Comparison of ENCODE assay signal across 8 mouse cellular contexts in genomic region chr4:43972137-43972591, GRCm38 (mm10). TPM values are rescaled to one million over a fixed set of nuclear protein-coding genes. Genes with fewer than 3 reads are reported as not detected.
DNase-seq lines count a peak whose midpoint lies in the region; ATAC-seq and TF ChIP-seq lines count a peak whose summit lies in the region.

No protein-coding gene starts in this region.

- H3K27me3 ChIP-seq in hindbrain, embryonic 11.5 days (ENCODE audit: control insufficient read depth, insufficient read depth, low read length), result no peaks in the 10 kb centered on the region
- no peaks in the 10 kb centered on the region for H3K27me3 ChIP-seq in limb, embryonic 15.5 days
- no peaks in the 10 kb centered on the region for H3K27me3 ChIP-seq in myocyte (ENCODE audit: control insufficient read depth, insufficient read depth, insufficient read length)

- peak overlapping the region; percentile 65 for H3K27ac ChIP-seq in hindbrain, embryonic 11.5 days (ENCODE audit: low read depth, low read length)
- H3K27ac ChIP-seq in limb, embryonic 15.5 days, result peak overlapping the region; percentile 48

- no peak overlapping the region for H3K4me3 ChIP-seq in hindbrain, embryonic 11.5 days (ENCODE audit: low read depth, low read length)
- no peak overlapping the region for H3K4me3 ChIP-seq in limb, embryonic 15.5 days
- no peak overlapping the region for H3K4me3 ChIP-seq in myocyte

- H3ac ChIP-seq in myocyte (ENCODE audit: control insufficient read depth, insufficient read length), result no peak overlapping the region

- H3K9ac ChIP-seq in hindbrain, embryonic 11.5 days (ENCODE audit: low read depth, low read length), result peak overlapping the region; percentile 16; the same call in 1 of the 2 replicates
- H3K9ac ChIP-seq in limb, embryonic 15.5 days, result no peak overlapping the region

- TF ChIP-seq POLR2A in myocyte (IDR thresholded peaks at IDR 0.05; ENCODE audit: insufficient read length, low read depth), result peak; percentile 59

- ATAC-seq in hindbrain, embryonic 11.5 days (ENCODE audit: low FRiP score), result peak; percentile 66; the same call in 1 of the 2 replicates
- ATAC-seq in limb, embryonic 15.5 days (ENCODE audit: insufficient number of reproducible peaks, low FRiP score, low TSS enrichment, low read depth), result peak; percentile 32

- 2% methylated on average over 8 of the region's 8 CpGs for WGBS in hindbrain, embryonic 11.5 days
- WGBS in limb, embryonic 15.5 days, result 5% methylated on average over 8 of the region's 8 CpGs

- H3K4me1 ChIP-seq in hindbrain, embryonic 11.5 days (replicated peaks; ENCODE audit: control insufficient read depth, insufficient read depth, low read length), result peaks cover 12% of the 10 kb centered on the region
- H3K4me1 ChIP-seq in limb, embryonic 15.5 days, result peaks cover 32% of the 10 kb centered on the region

- H3K36me3 ChIP-seq in hindbrain, embryonic 11.5 days (ENCODE audit: control insufficient read depth, insufficient read depth, low read length), result no peaks in the 10 kb centered on the region
- 0 out of 2 replicates have a peak, but pooled peaks cover 10% of the 10 kb centered on the region for H3K36me3 ChIP-seq in limb, embryonic 15.5 days
- H3K36me3 ChIP-seq in myocyte (ENCODE audit: control insufficient read depth, insufficient read depth), result peaks cover 31% of the 10 kb centered on the region

- DNase-seq in left cerebral cortex, postnatal 4 days, result peak; percentile 14
- DNase-seq in left cerebral cortex, postnatal 36 days (ENCODE audit: low spot score in 2 of 2), result no peak
- peak; percentile 49 for DNase-seq in embryo, embryonic 11.5 days (ENCODE audit: low read depth, low spot score)
- peak; percentile 56 for DNase-seq in hindbrain, embryonic 11.5 days (ENCODE audit: low spot score)
- DNase-seq in cerebellum, postnatal 4 days (ENCODE audit: low spot score in 2 of 2), result no peak
- DNase-seq in cerebellum, postnatal 10 days, result no peak

- no peaks in the 10 kb centered on the region for H3K9me3 ChIP-seq in hindbrain, embryonic 11.5 days (ENCODE audit: control insufficient read depth, low read length)
- no peaks in the 10 kb centered on the region for H3K9me3 ChIP-seq in limb, embryonic 15.5 days

- intact Hi-C loops in left cerebral cortex, postnatal 4 days (cut with DNase I), result no loop called here
- intact Hi-C loops in left cerebral cortex, postnatal 36 days (cut with DNase I), result no loop called here

- H3K79me2 ChIP-seq in myocyte (ENCODE audit: control insufficient read depth, insufficient read depth), result peaks cover 47% of the 10 kb centered on the region

- H3K4me2 ChIP-seq in hindbrain, embryonic 11.5 days (replicated peaks; ENCODE audit: low read depth, low read length), result no peak overlapping the region; the same call in 1 of the 2 replicates
- H3K4me2 ChIP-seq in limb, embryonic 15.5 days, result peak overlapping the region; percentile 32
- peak overlapping the region; percentile 62 for H3K4me2 ChIP-seq in myocyte (ENCODE audit: low read depth)

TF ChIP-seq in myocyte, 11 proteins besides CTCF, POLR2A, EP300 and RAD21:
- TF ChIP-seq E2F4 (IDR thresholded peaks at IDR 0.05; ENCODE audit: insufficient read depth), result no peak
- no peak for TF ChIP-seq REST (IDR thresholded peaks at IDR 0.05; ENCODE audit: insufficient read depth, insufficient read length)
- no peak for TF ChIP-seq TCF3 (IDR thresholded peaks at IDR 0.05; ENCODE audit: insufficient read length, low read depth)
- no peak for TF ChIP-seq TCF12 (IDR thresholded peaks at IDR 0.05; ENCODE audit: insufficient read depth, poor library complexity, severe bottlenecking)
- TF ChIP-seq SRF (IDR thresholded peaks at IDR 0.05; ENCODE audit: control insufficient read depth, insufficient read length, low read depth), result no peak
- no peak for TF ChIP-seq POLR2AphosphoS2 (IDR thresholded peaks at IDR 0.05; ENCODE audit: insufficient read length, low read depth)

RNA-seq across cellular contexts. Expression of gene Ccin, which starts 11.1 kb away (rescaled TPM):
- under 1 TPM in 1 of 2 experiments, not detected in 1; 0.26 TPM for total RNA-seq in left cerebral cortex, postnatal 4 days (2021)
- not detected for total RNA-seq in left cerebral cortex, postnatal 36 days (2021)
- 0.17 TPM in 1 of 2 replicates, not detected in the other for polyA plus RNA-seq in hindbrain, embryonic 11.5 days (2014; fragmentation: Nextera tagmentation; extraction: Ambion mirVana)
- not detected in 2 replicates for polyA plus RNA-seq in limb, embryonic 15.5 days (2015; fragmentation: Nextera tagmentation; extraction: Ambion mirVana)
- 0.22 TPM for polyA plus RNA-seq in myocyte (2012; fragmentation: generic; extraction: Trizol)

RNA-seq across cellular contexts. Expression of gene Glipr2, which starts 15.0 kb away (rescaled TPM):
- total RNA-seq in left cerebral cortex, postnatal 4 days (2021), result 10 to 100 TPM; 11.1 to 14.9 TPM
- 1 to 10 TPM; 2.5 to 3.2 TPM for total RNA-seq in left cerebral cortex, postnatal 36 days (2021)
- 109 and 117 TPM in 2 replicates for polyA plus RNA-seq in hindbrain, embryonic 11.5 days (2014; fragmentation: Nextera tagmentation; extraction: Ambion mirVana)
- 85.6 and 108 TPM in 2 replicates for polyA plus RNA-seq in limb, embryonic 15.5 days (2015; fragmentation: Nextera tagmentation; extraction: Ambion mirVana)
- polyA plus RNA-seq in myocyte (2012; fragmentation: generic; extraction: Trizol), result 113 TPM

RNA-seq across cellular contexts. Expression of gene Clta, which starts 32.1 kb away (rescaled TPM):
- 100 to 1,000 TPM; 333 to 337 TPM for total RNA-seq in left cerebral cortex, postnatal 4 days (2021)
- 100 to 1,000 TPM; 266 to 296 TPM for total RNA-seq in left cerebral cortex, postnatal 36 days (2021)
- 284 and 291 TPM in 2 replicates for polyA plus RNA-seq in hindbrain, embryonic 11.5 days (2014; fragmentation: Nextera tagmentation; extraction: Ambion mirVana)
- polyA plus RNA-seq in limb, embryonic 15.5 days (2015; fragmentation: Nextera tagmentation; extraction: Ambion mirVana), result 236 and 246 TPM in 2 replicates
- polyA plus RNA-seq in myocyte (2012; fragmentation: generic; extraction: Trizol), result 273 TPM

Comparison
In these comparisons a context has a peak if more than half of its experiments do, and no peak if none do; other contexts are left out.
1. DNase-seq: peak in left cerebral cortex, postnatal 4 days (single experiment), embryo, embryonic 11.5 days (single experiment) and hindbrain, embryonic 11.5 days (single experiment); none in left cerebral cortex, postnatal 36 days (0 of 2), cerebellum, postnatal 4 days (0 of 2) and cerebellum, postnatal 10 days (0 of 2).